Mouse (Mus musculus) heart, embryonic 16.5 days (tissue): Measurements from ENCODE around the gene Slc38a8. TPM values are rescaled to one million over a fixed set of nuclear protein-coding genes. Genes with fewer than 3 reads are reported as not detected.
A peak's percentile ranks its signal among the peaks of the same experiment; 100 is the strongest.

Experiments used
- ATAC-seq: fragments of 200-750 bp; cut with Nextera tagmentation; replicated peaks from 2 replicates; pipeline ENCODE4 v1.8.0; 2017; ENCODE audit warnings: moderate number of reproducible peaks; ENCODE audit not compliant: insufficient read depth, low FRiP score; ENCODE audit errors: extremely low read depth
- H3K27ac ChIP-seq: fragments of 300-500 bp; sonication (generic); 2 replicates; pipeline ENCODE4 v1.5.1; 2014; ENCODE audit warnings: mild to moderate bottlenecking, low read length, control low read depth, moderate library complexity
- H3K27me3 ChIP-seq: fragments of 300-500 bp; sonication (generic); 2 replicates; pipeline ENCODE4 v1.6.1; 2014; ENCODE audit warnings: low read length, mixed read lengths; ENCODE audit not compliant: control insufficient read depth, insufficient read depth
- H3K36me3 ChIP-seq: fragments of 300-500 bp; sonication (generic); 2 replicates; pipeline ENCODE4 v1.6.1; 2014; ENCODE audit not compliant: control insufficient read depth, insufficient read depth
- H3K4me1 ChIP-seq: fragments of 300-500 bp; sonication (generic); 2 replicates; pipeline ENCODE4 v1.6.1; 2014; ENCODE audit warnings: low read length, mixed read lengths; ENCODE audit not compliant: control insufficient read depth, insufficient read depth
- H3K4me2 ChIP-seq: fragments of 300-500 bp; sonication (generic); 2 replicates; pipeline ENCODE4 v1.6.1; 2014; ENCODE audit warnings: low read depth, mild to moderate bottlenecking, control low read depth, low read length
- H3K4me3 ChIP-seq: fragments of 300-500 bp; sonication (generic); 2 replicates; pipeline ENCODE4 v1.5.1; 2014; ENCODE audit warnings: mild to moderate bottlenecking, control low read depth, low read length
- H3K9ac ChIP-seq: fragments of 300-500 bp; sonication (generic); 2 replicates; pipeline ENCODE4 v1.6.1; 2014; ENCODE audit warnings: low read length, control low read depth
- H3K9me3 ChIP-seq: fragments of 300-500 bp; sonication (generic); replicated peaks from 2 replicates; pipeline ENCODE4 v1.6.1; 2016; ENCODE audit warnings: low read length; ENCODE audit not compliant: control insufficient read depth
- whole genome bisulfite sequencing: fragments of 180-500 bp; shearing (Covaris S2); extraction: QIAGEN DNeasy Blood & Tissue Kit; methylation state at CpG from one replicate; pipeline ENCODE4 v1.1.7; 2014; 5-methylcytosine and 5-hydroxymethylcytosine counted together
- polyA plus RNA-seq: library from polyadenylated mRNA; unstranded; fragments of >200 nt; fragmentation: Nextera tagmentation; extraction: Ambion mirVana; gene quantifications from 2 replicates; pipeline ENCODE4 v1.2.1, GENCODE M21; 2015

Gene Slc38a8
- not detected in 2 replicates for polyA plus RNA-seq

DNA sequence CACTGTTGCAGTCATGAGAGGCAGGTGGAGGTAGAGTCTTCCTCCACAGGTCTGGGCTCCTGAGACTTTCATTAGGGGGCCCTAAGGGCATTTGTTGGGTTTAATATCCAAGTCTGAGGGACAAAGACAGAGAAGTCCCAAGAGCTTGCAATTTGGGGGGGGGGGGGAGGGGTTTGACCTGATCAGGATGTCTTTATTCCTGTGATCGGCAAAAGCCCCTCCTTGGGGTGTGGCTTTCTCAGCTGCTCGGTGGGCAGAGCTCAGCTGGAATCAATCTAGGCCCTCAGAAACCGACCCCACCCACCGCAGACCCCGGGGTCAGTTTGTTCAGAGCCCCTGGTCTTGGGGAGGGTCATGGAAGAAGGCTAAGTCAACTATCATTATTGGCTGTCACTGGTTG, at the start of gene Slc38a8:
TSS of gene Slc38a8 (minus strand) at position 101 of the 400 bp plus-strand sequence.
- Histone ChIP-seq H3K27me3 (peaks cover 5% of the 10 kb centered on the region; the same call in 1 of the 2 replicates), H3K27ac (no peak within 1 kb of the TSS), H3K9me3 (no peaks in the 10 kb centered on the region), H3K4me3 (no peak within 1 kb of the TSS), H3K36me3 (no peaks in the 10 kb centered on the region), H3K4me1 (no peaks in the 10 kb centered on the region), H3K4me2 (no peak within 1 kb of the TSS), H3K9ac (no peak within 1 kb of the TSS)
- no peak for ATAC-seq
- WGBS: 41% methylated on average over 5 of the region's 5 CpGs

- ATAC-seq: no peak
- 71% methylated on average over 7 of the region's 7 CpGs for WGBS
- no peak overlapping the region for H3K4me2 ChIP-seq
- no peaks in the 10 kb centered on the region for H3K27me3 ChIP-seq
- H3K4me3 ChIP-seq: no peak overlapping the region
- H3K27ac ChIP-seq: no peak overlapping the region
- no peaks in the 10 kb centered on the region for H3K9me3 ChIP-seq
- H3K36me3 ChIP-seq: peaks cover 26% of the 10 kb centered on the region
- H3K4me1 ChIP-seq: peaks cover 4% of the 10 kb centered on the region; the same call in 1 of the 2 replicates
- no peak overlapping the region for H3K9ac ChIP-seq
Observed at GRCm38 (mm10) chr8:119548560-119549113, 47.1 kb upstream of the Slc38a8 start.

DNA sequence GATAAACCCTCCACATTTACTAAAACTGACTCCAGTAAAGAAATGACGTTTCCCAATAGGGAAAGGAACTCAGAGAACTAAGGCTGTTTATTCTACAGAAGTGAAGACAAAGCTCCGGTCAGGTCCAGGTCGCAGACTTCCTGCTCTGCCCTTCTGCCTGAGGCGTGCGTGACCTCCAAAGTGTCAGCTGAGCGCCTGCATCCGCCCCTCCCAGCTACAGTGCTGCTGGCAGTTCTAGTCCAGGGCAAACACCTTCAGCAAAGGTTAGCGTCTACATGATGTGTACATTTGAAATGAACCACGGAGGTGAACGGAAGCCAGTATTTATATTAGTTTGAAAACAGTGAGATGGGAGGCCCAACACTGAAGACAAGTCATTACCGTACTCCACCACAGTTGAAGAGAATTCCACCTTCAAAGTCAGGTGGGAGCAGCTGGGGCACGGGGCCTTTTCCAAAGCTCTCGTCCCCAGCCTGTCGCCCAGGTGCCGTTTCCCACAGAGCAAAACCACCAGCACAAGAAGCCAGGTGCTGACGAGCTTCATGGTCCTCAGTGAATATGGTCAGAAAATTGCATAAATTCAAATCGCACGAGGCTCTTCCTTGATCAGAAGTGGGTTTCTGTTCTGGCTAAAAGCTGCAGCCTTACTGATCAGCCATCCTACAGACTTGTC, 45.7 kb upstream of the Slc38a8 start:
- Histone ChIP-seq H3K4me1 (0 out of 2 replicates have a peak, but pooled peaks cover 2% of the 10 kb centered on the region), H3K9me3 (no peaks in the 10 kb centered on the region), H3K27me3 (no peaks in the 10 kb centered on the region), H3K36me3 (peaks cover 32% of the 10 kb centered on the region), H3K4me2 (no peak overlapping the region), H3K9ac (no peak overlapping the region), H3K27ac (no peak overlapping the region), H3K4me3 (no peak overlapping the region)
- WGBS: 71% methylated on average over 18 of the region's 18 CpGs
- peak; percentile 41; the same call in 1 of the 2 replicates for ATAC-seq

DNA sequence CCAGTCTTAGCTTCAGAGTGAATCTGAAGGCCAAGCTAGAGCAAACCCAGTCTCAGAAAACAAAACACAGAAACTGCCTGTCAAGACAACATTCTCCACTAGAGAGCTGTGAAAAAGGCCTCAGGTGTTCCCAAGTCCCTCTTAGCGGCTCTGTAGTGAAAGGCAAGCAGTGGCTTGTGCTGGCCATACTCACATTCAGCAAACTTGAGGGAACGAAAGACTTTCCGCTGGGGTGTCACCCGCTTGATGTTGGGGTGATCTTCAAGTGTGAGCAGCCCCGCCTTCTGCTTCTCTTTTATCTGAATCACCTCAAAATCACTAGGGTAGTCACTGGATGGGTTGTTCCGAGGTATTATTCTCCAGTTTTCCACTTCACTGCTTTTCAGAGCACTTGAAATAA, 44.3 kb upstream of the Slc38a8 start:
- Histone ChIP-seq H3K4me2 (no peak overlapping the region), H3K27ac (no peak overlapping the region), H3K4me1 (0 out of 2 replicates have a peak, but pooled peaks cover 2% of the 10 kb centered on the region), H3K9me3 (no peaks in the 10 kb centered on the region), H3K27me3 (no peaks in the 10 kb centered on the region), H3K4me3 (no peak overlapping the region), H3K9ac (no peak overlapping the region), H3K36me3 (peaks cover 44% of the 10 kb centered on the region)
- WGBS: 94% methylated on average over 6 of the region's 6 CpGs
- ATAC-seq: no peak

GRCm38 (mm10) chr8:119545180-119545579, 43.7 kb upstream of the Slc38a8 start:
- 75% methylated on average over 6 of the region's 6 CpGs for WGBS
- no peak overlapping the region for H3K9ac ChIP-seq
- H3K4me1 ChIP-seq: 0 out of 2 replicates have a peak, but pooled peaks cover 2% of the 10 kb centered on the region
- peaks cover 49% of the 10 kb centered on the region for H3K36me3 ChIP-seq
- no peak overlapping the region for H3K4me3 ChIP-seq
- no peaks in the 10 kb centered on the region for H3K27me3 ChIP-seq
- no peak overlapping the region for H3K4me2 ChIP-seq
- ATAC-seq: no peak
- H3K27ac ChIP-seq: no peak overlapping the region
- no peaks in the 10 kb centered on the region for H3K9me3 ChIP-seq

DNA sequence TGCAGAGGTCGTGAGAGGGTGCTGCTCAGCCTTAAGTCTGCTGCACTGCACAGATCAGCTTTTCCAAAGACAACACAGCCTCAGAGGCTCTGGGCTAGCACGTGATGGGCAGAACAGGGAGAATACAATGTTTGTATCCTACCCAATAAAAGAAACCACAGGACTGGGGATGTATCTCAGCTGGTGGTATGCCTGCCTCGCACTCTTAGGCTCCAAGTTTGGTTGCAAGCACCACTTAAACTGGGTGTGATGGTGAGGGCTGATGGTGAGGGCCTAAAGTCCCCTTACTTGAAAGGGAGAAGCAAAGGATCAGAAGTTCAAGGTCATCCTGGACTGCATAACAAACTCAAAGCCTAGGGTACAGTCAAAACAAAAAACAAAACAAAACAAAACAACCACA, 43.1 kb upstream of the Slc38a8 start:
- Histone ChIP-seq H3K27ac (no peak overlapping the region), H3K27me3 (no peaks in the 10 kb centered on the region), H3K4me2 (no peak overlapping the region), H3K9ac (no peak overlapping the region), H3K36me3 (peaks cover 55% of the 10 kb centered on the region), H3K4me1 (0 out of 2 replicates have a peak, but pooled peaks cover 2% of the 10 kb centered on the region), H3K4me3 (no peak overlapping the region), H3K9me3 (no peaks in the 10 kb centered on the region)
- ATAC-seq: no peak
- WGBS: 83% methylated on average over 3 of the region's 3 CpGs

GRCm38 (mm10) chr8:119531973-119532372, 30.5 kb upstream of the Slc38a8 start:
- H3K4me3 ChIP-seq: no peak overlapping the region
- peak; percentile 49 for ATAC-seq
- no peaks in the 10 kb centered on the region for H3K27me3 ChIP-seq
- no peaks in the 10 kb centered on the region for H3K4me1 ChIP-seq
- no peaks in the 10 kb centered on the region for H3K9me3 ChIP-seq
- no peak overlapping the region for H3K4me2 ChIP-seq
- H3K27ac ChIP-seq: no peak overlapping the region
- H3K36me3 ChIP-seq: peaks cover 80% of the 10 kb centered on the region
- WGBS: 51% methylated on average over 9 of the region's 9 CpGs
- H3K9ac ChIP-seq: no peak overlapping the region

DNA sequence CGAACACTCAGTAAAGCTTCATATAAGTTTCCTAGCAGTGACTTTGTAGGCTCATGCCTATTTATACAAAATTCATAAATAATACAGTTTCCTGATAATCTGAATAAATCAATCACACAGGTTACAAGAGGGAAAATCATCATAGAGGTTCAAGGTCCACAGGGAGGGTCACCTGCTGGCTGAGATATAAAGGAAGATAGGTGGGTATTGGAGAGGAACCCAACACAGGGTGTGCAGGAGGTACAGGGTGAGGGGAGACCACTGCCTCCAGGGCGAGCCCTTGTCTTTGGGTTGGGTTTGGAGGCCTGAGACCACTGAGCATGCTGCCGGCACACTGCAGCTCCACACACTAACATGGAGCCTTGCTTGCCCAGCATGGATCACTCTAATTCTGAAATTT, 29.9 kb upstream of the Slc38a8 start:
- no peaks in the 10 kb centered on the region for H3K4me1 ChIP-seq
- no peak overlapping the region for H3K9ac ChIP-seq
- H3K4me2 ChIP-seq: no peak overlapping the region
- no peak for ATAC-seq
- no peaks in the 10 kb centered on the region for H3K27me3 ChIP-seq
- H3K4me3 ChIP-seq: no peak overlapping the region
- no peak overlapping the region for H3K27ac ChIP-seq
- no peaks in the 10 kb centered on the region for H3K9me3 ChIP-seq
- 92% methylated on average over 3 of the region's 3 CpGs for WGBS
- peaks cover 74% of the 10 kb centered on the region for H3K36me3 ChIP-seq

DNA sequence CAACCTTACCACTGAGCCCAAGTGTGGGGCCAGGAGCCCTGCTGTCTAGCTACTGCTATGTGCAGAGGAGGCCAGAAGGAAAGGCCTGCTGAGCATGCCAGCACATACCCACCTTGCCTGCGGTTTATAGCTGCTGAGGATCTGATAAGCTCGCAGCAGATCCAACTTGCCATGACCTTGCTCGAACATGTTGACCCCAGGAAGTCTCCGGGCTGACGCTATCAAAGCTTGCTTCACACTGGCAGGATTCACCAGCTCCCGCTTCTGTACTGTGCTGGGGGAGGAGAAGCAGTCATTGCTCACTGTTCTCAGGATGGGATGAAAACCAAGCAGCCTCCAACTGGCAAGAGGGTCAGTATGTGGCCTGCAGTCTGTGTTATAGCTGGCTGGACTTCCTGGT, 29.4 kb upstream of the Slc38a8 start:
- H3K4me3 ChIP-seq: no peak overlapping the region
- WGBS: 60% methylated on average over 6 of the region's 6 CpGs
- peaks cover 70% of the 10 kb centered on the region for H3K36me3 ChIP-seq
- H3K4me2 ChIP-seq: no peak overlapping the region
- no peaks in the 10 kb centered on the region for H3K27me3 ChIP-seq
- no peak overlapping the region for H3K9ac ChIP-seq
- no peaks in the 10 kb centered on the region for H3K4me1 ChIP-seq
- no peak for ATAC-seq
- no peak overlapping the region for H3K27ac ChIP-seq
- H3K9me3 ChIP-seq: no peaks in the 10 kb centered on the region
